Mouse (Mus musculus): ENCODE measurements at regions not wholly inside any gene's neighbourhood (a gene's known extent, or its start where the extent isn't known, plus 50 kb on each side); places are given as distances from the start of the nearest gene placed in this dataset.

GRCm38 (mm10) chr2:160507816-160508564 is 137.7 kb upstream of the Top1 start:
- no peak for DNase-seq

- DNase-seq = no peak
These were observed 135.5 kb upstream of the Top1 start for GRCm38 (mm10) chr2:160510159-160510558.

- DNase-seq = peak; percentile 94
These were observed 134.9 kb upstream of the Top1 start for GRCm38 (mm10) chr2:160510635-160511421.

GRCm38 (mm10) chr2:160515621-160516020 is 130.1 kb upstream of the Top1 start:
- no peak for DNase-seq

GRCm38 (mm10) chr2:160516526-160516925 is 129.2 kb upstream of the Top1 start:
- DNase-seq = no peak

GRCm38 (mm10) chr2:160525301-160526205 is 120.1 kb upstream of the Top1 start:
- DNase-seq = peak; percentile 93

- no peak for DNase-seq
These were observed 119.1 kb upstream of the Top1 start for GRCm38 (mm10) chr2:160526377-160527125.

GRCm38 (mm10) chr2:160529306-160529705 is 116.4 kb upstream of the Top1 start:
- peak; percentile 96 for DNase-seq

GRCm38 (mm10) chr2:160530377-160530776 is 115.3 kb upstream of the Top1 start:
- peak; percentile 96 for DNase-seq

GRCm38 (mm10) chr2:160537319-160537719 is 108.4 kb upstream of the Top1 start:
- peak; percentile 73 for DNase-seq

- no peak for DNase-seq
These were observed 100.2 kb upstream of the Top1 start for GRCm38 (mm10) chr2:160545527-160545926.

GRCm38 (mm10) chr2:160552121-160552669 is 93.5 kb upstream of the Top1 start:
- peak; percentile 33 for DNase-seq

- DNase-seq = peak; percentile 60
These were observed 84.0 kb upstream of the Top1 start for GRCm38 (mm10) chr2:160561711-160562110.

GRCm38 (mm10) chr2:160567813-160568212 is 77.9 kb upstream of the Top1 start:
- DNase-seq = peak; percentile 41

- DNase-seq = peak; percentile 79
These were observed 76.2 kb upstream of the Top1 start for GRCm38 (mm10) chr2:160569496-160569895.

- peak; percentile 87 for DNase-seq
These were observed 67.0 kb upstream of the Top1 start for GRCm38 (mm10) chr2:160578384-160579320.

- DNase-seq = peak; percentile 25
These were observed 65.4 kb upstream of the Top1 start for GRCm38 (mm10) chr2:160580250-160580649.

- DNase-seq = no peak
These were observed 64.7 kb upstream of the Top1 start for GRCm38 (mm10) chr2:160581029-160581428.

- DNase-seq = peak; percentile 28
These were observed 62.7 kb upstream of the Top1 start for GRCm38 (mm10) chr2:160583034-160583433.

- DNase-seq = peak; percentile 37
These were observed 62.2 kb upstream of the Top1 start for GRCm38 (mm10) chr2:160583506-160583905.

GRCm38 (mm10) chr2:160584568-160584967 is 61.1 kb upstream of the Top1 start:
- no peak for DNase-seq
